Mouse (Mus musculus): ENCODE measurements around the gene Pts.

- no peak for TF ChIP-seq CTCF (IDR thresholded peaks at IDR 0.05; ENCODE audit: low read depth)
- no peak for TF ChIP-seq EP300 (IDR thresholded peaks at IDR 0.05; ENCODE audit: low read depth)
Observed at GRCm38 (mm10) chr9:50522574-50522973, 6.0 kb downstream of the Pts start.

Data from liver, postnatal 0 days (tissue).